Mouse (Mus musculus) hindbrain, embryonic 15.5 days (tissue): ENCODE measurements around the gene Rp9. TPM values are rescaled to one million over a fixed set of nuclear protein-coding genes. Genes with fewer than 3 reads are reported as not detected.

Experiments
- ATAC-seq: fragments of 200-750 bp; cut with Nextera tagmentation; 2 replicates; pipeline ENCODE4 v1.8.0; 2017; ENCODE audit warnings: low read depth, moderate number of reproducible peaks, moderate TSS enrichment; ENCODE audit not compliant: low FRiP score
- H3K27ac ChIP-seq: fragments of 300-500 bp; sonication (generic); replicated peaks from 2 replicates; pipeline ENCODE4 v1.5.1; 2015; ENCODE audit warnings: mild to moderate bottlenecking, inconsistent platforms
- H3K27me3 ChIP-seq: fragments of 300-500 bp; sonication (generic); 2 replicates; pipeline ENCODE4 v1.6.1; 2015; ENCODE audit warnings: control low read depth, inconsistent platforms
- H3K36me3 ChIP-seq: fragments of 300-500 bp; sonication (generic); 2 replicates; pipeline ENCODE4 v1.6.1; 2015; ENCODE audit warnings: control low read depth, inconsistent platforms
- H3K4me1 ChIP-seq: fragments of 300-500 bp; sonication (generic); replicated peaks from 2 replicates; pipeline ENCODE4 v1.6.1; 2015; ENCODE audit warnings: control low read depth, inconsistent platforms
- H3K4me2 ChIP-seq: fragments of 300-500 bp; sonication (generic); 2 replicates; pipeline ENCODE4 v1.6.1; 2015; ENCODE audit warnings: moderate library complexity, mild to moderate bottlenecking, inconsistent platforms
- H3K4me3 ChIP-seq: fragments of 300-500 bp; sonication (generic); 2 replicates; pipeline ENCODE4 v1.5.1; 2015; ENCODE audit warnings: mild to moderate bottlenecking, inconsistent platforms
- H3K9ac ChIP-seq: fragments of 300-500 bp; sonication (generic); 2 replicates; pipeline ENCODE4 v1.6.1; 2015; ENCODE audit warnings: inconsistent platforms
- H3K9me3 ChIP-seq: fragments of 300-500 bp; sonication (generic); 2 replicates; pipeline ENCODE4 v1.6.1; 2016; ENCODE audit warnings: control low read depth, inconsistent platforms
- WGBS: fragments of 180-500 bp; shearing (Covaris S2); methylation state at CpG from one replicate; pipeline ENCODE4 v1.1.7; 2015; 5-methylcytosine and 5-hydroxymethylcytosine counted together
- polyA plus RNA-seq: library from polyadenylated mRNA; unstranded; fragments of >200 nt; fragmentation: Nextera tagmentation; extraction: Ambion mirVana; gene quantifications from 2 replicates; pipeline ENCODE4 v1.2.1, GENCODE M21; 2015

The Rp9 gene
- polyA plus RNA-seq, 1 experiment from 2014 or later: 67.5 TPM

GRCm38 (mm10) chr9:22483866-22484561 lies 14.5 kb upstream of the Rp9 start:
- ATAC-seq: no peak
- Histone ChIP-seq H3K9ac (no peak overlapping the region), H3K9me3 (no peaks in the 10 kb centered on the region), H3K36me3 (no peaks in the 10 kb centered on the region), H3K4me2 (no peak overlapping the region), H3K27ac (no peak overlapping the region), H3K4me3 (no peak overlapping the region), H3K27me3 (no peaks in the 10 kb centered on the region), H3K4me1 (no peaks in the 10 kb centered on the region)
- 93% methylated on average over 8 of the region's 8 CpGs for WGBS

- Histone ChIP-seq H3K9me3 (no peaks in the 10 kb centered on the region), H3K27me3 (no peaks in the 10 kb centered on the region), H3K36me3 (no peaks in the 10 kb centered on the region), H3K4me3 (no peak overlapping the region), H3K9ac (no peak overlapping the region), H3K4me2 (no peak overlapping the region), H3K27ac (no peak overlapping the region), H3K4me1 (peaks cover 12% of the 10 kb centered on the region)
- no peak for ATAC-seq
- WGBS: 96% methylated on average over 8 of the region's 8 CpGs
Measured at GRCm38 (mm10) chr9:22478946-22479345, 9.4 kb upstream of the Rp9 start.

GRCm38 (mm10) chr9:22476265-22476664 lies 6.7 kb upstream of the Rp9 start:
- ATAC-seq: no peak
- peak overlapping the region; percentile 61; the same call in 1 of the 2 replicates for H3K27ac ChIP-seq
- no peaks in the 10 kb centered on the region for H3K9me3 ChIP-seq
- H3K4me3 ChIP-seq: peak overlapping the region; percentile 48
- peak overlapping the region; percentile 77 for H3K4me2 ChIP-seq
- 6% methylated on average over 10 of the region's 10 CpGs for WGBS
- peak overlapping the region; percentile 37 for H3K9ac ChIP-seq
- H3K27me3 ChIP-seq: no peaks in the 10 kb centered on the region
- no peaks in the 10 kb centered on the region for H3K36me3 ChIP-seq
- peaks cover 12% of the 10 kb centered on the region for H3K4me1 ChIP-seq

- H3K4me1 ChIP-seq: peaks cover 12% of the 10 kb centered on the region
- 1% methylated on average over 25 of the region's 25 CpGs for WGBS
- H3K27me3 ChIP-seq: no peaks in the 10 kb centered on the region
- peak within 1 kb of the TSS; percentile 77 for H3K4me2 ChIP-seq
- peak within 1 kb of the TSS; percentile 61 for H3K27ac ChIP-seq
- H3K4me3 ChIP-seq: peak within 1 kb of the TSS; percentile 48
- peak within 1 kb of the TSS; percentile 37 for H3K9ac ChIP-seq
- peak; percentile 99 for ATAC-seq
- no peaks in the 10 kb centered on the region for H3K36me3 ChIP-seq
- H3K9me3 ChIP-seq: no peaks in the 10 kb centered on the region
Measured at GRCm38 (mm10) chr9:22475424-22475868, 5.9 kb upstream of the Rp9 start, which contains the start of gene Bbs9. TSS of gene Bbs9 (plus strand) at chr9:22475715.

GRCm38 (mm10) chr9:22468899-22469259 lies 664 bp downstream of the Rp9 start:
- ATAC-seq: no peak
- no peak overlapping the region for H3K9ac ChIP-seq
- 75% methylated on average over 8 of the region's 8 CpGs for WGBS
- peaks cover 14% of the 10 kb centered on the region for H3K4me1 ChIP-seq
- H3K36me3 ChIP-seq: peaks cover 8% of the 10 kb centered on the region
- H3K27me3 ChIP-seq: no peaks in the 10 kb centered on the region
- no peaks in the 10 kb centered on the region for H3K9me3 ChIP-seq
- H3K4me2 ChIP-seq: no peak overlapping the region; the same call in 1 of the 2 replicates
- no peak overlapping the region; the same call in 1 of the 2 replicates for H3K4me3 ChIP-seq
- H3K27ac ChIP-seq: peak overlapping the region; percentile 91; the same call in 1 of the 2 replicates

GRCm38 (mm10) chr9:22468170-22468898 lies 1.2 kb downstream of the Rp9 start:
- Histone ChIP-seq H3K36me3 (peaks cover 8% of the 10 kb centered on the region), H3K27me3 (no peaks in the 10 kb centered on the region), H3K4me2 (peak overlapping the region; percentile 70), H3K4me3 (peak overlapping the region; percentile 84), H3K27ac (peak overlapping the region; percentile 91), H3K9ac (peak overlapping the region; percentile 84), H3K4me1 (peaks cover 14% of the 10 kb centered on the region), H3K9me3 (no peaks in the 10 kb centered on the region)
- WGBS: 4% methylated on average over 43 of the region's 43 CpGs
- ATAC-seq: peak; percentile 85

GRCm38 (mm10) chr9:22467371-22468169 lies 2.0 kb downstream of the Rp9 start:
- ATAC-seq: peak; percentile 75
- H3K27ac ChIP-seq: peak overlapping the region; percentile 91
- H3K9me3 ChIP-seq: no peaks in the 10 kb centered on the region
- H3K4me1 ChIP-seq: peaks cover 14% of the 10 kb centered on the region
- peaks cover 8% of the 10 kb centered on the region for H3K36me3 ChIP-seq
- H3K27me3 ChIP-seq: no peaks in the 10 kb centered on the region
- peak overlapping the region; percentile 70 for H3K4me2 ChIP-seq
- H3K4me3 ChIP-seq: peak overlapping the region; percentile 84
- WGBS: under 1% methylated on average over 72 of the region's 73 CpGs
- peak overlapping the region; percentile 84 for H3K9ac ChIP-seq

GRCm38 (mm10) chr9:22466212-22466611 lies 3.3 kb downstream of the Rp9 start:
- peaks cover 14% of the 10 kb centered on the region for H3K4me1 ChIP-seq
- H3K27me3 ChIP-seq: no peaks in the 10 kb centered on the region
- no peak overlapping the region for H3K4me3 ChIP-seq
- WGBS: 93% methylated on average over 5 of the region's 5 CpGs
- H3K27ac ChIP-seq: no peak overlapping the region
- ATAC-seq: no peak
- H3K9me3 ChIP-seq: no peaks in the 10 kb centered on the region
- H3K9ac ChIP-seq: no peak overlapping the region
- H3K4me2 ChIP-seq: no peak overlapping the region
- H3K36me3 ChIP-seq: peaks cover 11% of the 10 kb centered on the region

GRCm38 (mm10) chr9:22461946-22462345 lies 7.6 kb downstream of the Rp9 start:
- no peak for ATAC-seq
- 78% methylated on average over 3 of the region's 3 CpGs for WGBS
- no peak overlapping the region for H3K4me2 ChIP-seq
- no peaks in the 10 kb centered on the region for H3K27me3 ChIP-seq
- H3K9ac ChIP-seq: no peak overlapping the region
- peaks cover 20% of the 10 kb centered on the region for H3K36me3 ChIP-seq
- H3K9me3 ChIP-seq: no peaks in the 10 kb centered on the region
- peaks cover 10% of the 10 kb centered on the region for H3K4me1 ChIP-seq
- no peak overlapping the region for H3K27ac ChIP-seq
- no peak overlapping the region for H3K4me3 ChIP-seq

GRCm38 (mm10) chr9:22457142-22457835 lies 12.3 kb downstream of the Rp9 start:
- Histone ChIP-seq H3K4me1 (no peaks in the 10 kb centered on the region), H3K9ac (no peak overlapping the region), H3K4me3 (no peak overlapping the region), H3K36me3 (peaks cover 57% of the 10 kb centered on the region), H3K9me3 (no peaks in the 10 kb centered on the region), H3K27ac (no peak overlapping the region), H3K27me3 (no peaks in the 10 kb centered on the region), H3K4me2 (no peak overlapping the region)
- 85% methylated on average over 11 of the region's 11 CpGs for WGBS
- no peak for ATAC-seq

- H3K4me1 ChIP-seq: no peaks in the 10 kb centered on the region
- H3K27ac ChIP-seq: no peak overlapping the region
- H3K36me3 ChIP-seq: peaks cover 73% of the 10 kb centered on the region
- H3K9me3 ChIP-seq: no peaks in the 10 kb centered on the region
- no peaks in the 10 kb centered on the region for H3K27me3 ChIP-seq
- no peak overlapping the region for H3K4me2 ChIP-seq
- H3K4me3 ChIP-seq: no peak overlapping the region
- H3K9ac ChIP-seq: no peak overlapping the region
- ATAC-seq: no peak
Measured at GRCm38 (mm10) chr9:22455041-22455440, 14.5 kb downstream of the Rp9 start.
